Mouse (Mus musculus) liver, adult 2 months (tissue): Measurements from ENCODE around the gene Bpifa1.

Source experiments
- CTCF ChIP-seq: fragments of 200-500 bp; IDR thresholded peaks from 2 replicates; pipeline ENCODE4 v1.5.1; 2011; ENCODE audit warnings: low read depth, low read length, control low read depth
- POLR2A ChIP-seq: fragments of 200-500 bp; IDR thresholded peaks from 2 replicates; pipeline ENCODE4 v1.6.1; 2011; ENCODE audit warnings: low read length, control low read depth; ENCODE audit not compliant: insufficient read depth; ENCODE audit errors: extremely low read depth

- TF ChIP-seq CTCF = no peak
- TF ChIP-seq POLR2A = no peak
Measured at GRCm38 (mm10) chr2:154117381-154117780, 25.3 kb upstream of the Bpifa1 start.
